ENCODE assay signal across 22 mouse cellular contexts in the genomic region with DNA sequence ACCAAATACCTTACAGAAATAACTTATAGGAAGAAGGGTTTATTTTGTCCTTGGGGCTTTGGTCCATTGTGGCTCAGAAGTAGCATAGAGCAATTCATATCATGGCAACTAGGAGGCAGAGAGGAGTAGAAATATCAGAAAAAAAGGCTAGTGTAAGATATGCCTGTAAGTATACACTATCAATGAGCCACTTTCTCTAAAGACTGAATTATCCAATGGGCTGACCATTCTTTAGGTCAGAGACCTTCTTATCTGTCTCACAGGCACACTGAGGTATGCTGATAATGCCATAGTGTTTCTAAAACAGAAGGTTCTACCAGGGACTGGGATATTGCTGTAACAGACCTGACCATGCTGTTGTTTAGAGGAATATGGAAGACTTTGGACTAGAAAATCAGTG. TPM values are rescaled to one million over a fixed set of nuclear protein-coding genes. Genes with fewer than 3 reads are reported as not detected.
A peak's percentile ranks its signal among the peaks of the same experiment; 100 is the strongest.
DNase-seq lines count a peak whose midpoint lies in the region; ATAC-seq and TF ChIP-seq lines count a peak whose summit lies in the region.
"Had no signal": no experiment of that assay in that cellular context is flagged by ENCODE, and none has a peak within 500 bp of the region (broad histone marks: within the 10 kb centered on the region; RNA-seq: fewer than 3 reads in every experiment).

No protein-coding gene starts in this region.

- TF ChIP-seq CTCF in MEL (IDR thresholded peaks at IDR 0.05 in 2 of 3, conservative IDR thresholded peaks at IDR 0.05 in 1 of 3; ENCODE audit: control insufficient read depth in 1 of 3, insufficient read depth in 1 of 3, low read depth in 2 of 3, low read length in 3 of 3, poor library complexity in 1 of 3, severe bottlenecking in 1 of 3), result peak in 1 of 3 experiments; percentile 24; a peak in 1 of 6 replicates
- TF ChIP-seq CTCF in thymus, adult 2 months (IDR thresholded peaks at IDR 0.05; ENCODE audit: borderline replicate concordance, control insufficient read depth, extremely low read depth, insufficient read depth, low read length, poor library complexity), result no peak

- peak; percentile 50 for ATAC-seq in CD4-positive, CD25-positive, alpha-beta regulatory T cell, adult 4 months
- ATAC-seq in liver, embryonic 12.5 days, result peak; percentile 89
- ATAC-seq in megakaryocyte-erythroid progenitor cell, adult 5-6 weeks (replicated peaks; ENCODE audit: low FRiP score, low TSS enrichment, poor library complexity, severe bottlenecking), result peak; percentile 85
- ATAC-seq: midbrain, embryonic 15.5 days had no signal

- no peak overlapping the region for H3K4me3 ChIP-seq in MEL (ENCODE audit: control insufficient read depth in 1 of 2, insufficient read depth in 1 of 2, low read depth in 2 of 2, low read length in 2 of 2)
- no peak overlapping the region for H3K4me3 ChIP-seq in liver, embryonic 12.5 days
- no peak overlapping the region for H3K4me3 ChIP-seq in thymus, adult 2 months (ENCODE audit: control insufficient read depth, insufficient read depth, low read length)
- H3K4me3 ChIP-seq: embryonic facial prominence, embryonic 15.5 days; hindbrain, embryonic 15.5 days; limb, embryonic 15.5 days; midbrain, embryonic 15.5 days; myocyte; neural tube, embryonic 15.5 days had no signal

- H3K36me3 ChIP-seq in MEL (ENCODE audit: control insufficient read depth in 1 of 2, insufficient read depth in 2 of 2, low read length in 2 of 2), result peaks cover 14 to 29% of the 10 kb centered on the region in 2 experiments
- peaks cover 61% of the 10 kb centered on the region for H3K36me3 ChIP-seq in liver, embryonic 12.5 days
- H3K36me3 ChIP-seq in thymus, adult 2 months (ENCODE audit: control insufficient read depth, insufficient read depth, low read length), result peaks cover 4% of the 10 kb centered on the region; the same call in 1 of the 2 replicates
- H3K36me3 ChIP-seq: embryonic facial prominence, embryonic 15.5 days; hindbrain, embryonic 15.5 days; limb, embryonic 15.5 days; midbrain, embryonic 15.5 days; neural tube, embryonic 15.5 days had no signal

- H3K9me3 ChIP-seq in MEL (replicated peaks; ENCODE audit: insufficient read depth, low read length), result no peaks in the 10 kb centered on the region
- H3K9me3 ChIP-seq in liver, embryonic 12.5 days (replicated peaks), result no peaks in the 10 kb centered on the region
- H3K9me3 ChIP-seq: embryonic facial prominence, embryonic 15.5 days; hindbrain, embryonic 15.5 days; limb, embryonic 15.5 days; midbrain, embryonic 15.5 days; neural tube, embryonic 15.5 days had no signal

- H3K9ac ChIP-seq in MEL (ENCODE audit: control insufficient read depth, low read depth, low read length, poor library complexity, severe bottlenecking), result no peak overlapping the region
- H3K9ac ChIP-seq in liver, embryonic 12.5 days, result no peak overlapping the region
- H3K9ac ChIP-seq: embryonic facial prominence, embryonic 15.5 days; hindbrain, embryonic 15.5 days; limb, embryonic 15.5 days; midbrain, embryonic 15.5 days; neural tube, embryonic 15.5 days had no signal

- peak overlapping the region; percentile 3; the same call in 1 of the 2 replicates for H3K4me2 ChIP-seq in liver, embryonic 12.5 days
- H3K4me2 ChIP-seq: embryonic facial prominence, embryonic 15.5 days; hindbrain, embryonic 15.5 days; limb, embryonic 15.5 days; midbrain, embryonic 15.5 days; neural tube, embryonic 15.5 days had no signal

- H3K27me3 ChIP-seq in MEL (ENCODE audit: control insufficient read depth in 1 of 2, insufficient read depth in 2 of 2, low read length in 2 of 2), result no peaks in the 10 kb centered on the region
- no peaks in the 10 kb centered on the region for H3K27me3 ChIP-seq in liver, embryonic 12.5 days (replicated peaks)
- no peaks in the 10 kb centered on the region for H3K27me3 ChIP-seq in thymus, adult 2 months (ENCODE audit: control insufficient read depth, insufficient read depth, low read length)
- H3K27me3 ChIP-seq: embryonic facial prominence, embryonic 15.5 days; hindbrain, embryonic 15.5 days; limb, embryonic 15.5 days; midbrain, embryonic 15.5 days; neural tube, embryonic 15.5 days had no signal

- peak; percentile 24 for DNase-seq in MEL (ENCODE audit: low read depth, low spot score)
- DNase-seq in urinary bladder, postnatal 25 days (ENCODE audit: low spot score), result no peak
- no peak for DNase-seq in thymus, adult 2 months
- DNase-seq in adrenal gland, adult 18-20 months (ENCODE audit: low spot score in 2 of 2), result no peak
- DNase-seq: adrenal gland, postnatal 10 days; cerebellum, postnatal 10 days; embryo, embryonic 11 days; heart, postnatal 4 days; kidney, adult 2 months; kidney, postnatal 25 days; lung, postnatal 10 days; right cerebral cortex, postnatal 25 days had no signal

- peaks cover 2 to 17% of the 10 kb centered on the region in 2 experiments; a peak in 2 of 4 replicates for H3K4me1 ChIP-seq in MEL (ENCODE audit: control insufficient read depth in 1 of 2, insufficient read depth in 2 of 2, low read length in 2 of 2)
- H3K4me1 ChIP-seq in liver, embryonic 12.5 days, result peaks cover 41% of the 10 kb centered on the region
- H3K4me1 ChIP-seq in thymus, adult 2 months (replicated peaks; ENCODE audit: control insufficient read depth, insufficient read depth, low read length), result no peaks in the 10 kb centered on the region
- H3K4me1 ChIP-seq: embryonic facial prominence, embryonic 15.5 days; hindbrain, embryonic 15.5 days; limb, embryonic 15.5 days; midbrain, embryonic 15.5 days; neural tube, embryonic 15.5 days had no signal

- no peak for TF ChIP-seq POLR2A in MEL (IDR thresholded peaks at IDR 0.05; ENCODE audit: control insufficient read depth in 1 of 2, insufficient read depth in 1 of 2, low read depth in 1 of 2, low read length in 2 of 2, poor library complexity in 1 of 2)
- no peak for TF ChIP-seq POLR2A in thymus, adult 2 months (IDR thresholded peaks at IDR 0.05; ENCODE audit: control insufficient read depth, extremely low read depth, insufficient read depth, low read length, poor library complexity)

- peaks cover 5% of the 10 kb centered on the region; the same call in 1 of the 2 replicates for H3K79me2 ChIP-seq in MEL (ENCODE audit: control insufficient read depth, insufficient read depth, low read length, poor library complexity)

- H3K27ac ChIP-seq in MEL (ENCODE audit: control insufficient read depth, low read depth, low read length), result no peak overlapping the region
- peak overlapping the region; percentile 47; the same call in 1 of the 2 replicates for H3K27ac ChIP-seq in liver, embryonic 12.5 days
- H3K27ac ChIP-seq in thymus, adult 2 months (ENCODE audit: control insufficient read depth, insufficient read depth, low read length), result no peak overlapping the region
- H3K27ac ChIP-seq: embryonic facial prominence, embryonic 15.5 days; hindbrain, embryonic 15.5 days; limb, embryonic 15.5 days; midbrain, embryonic 15.5 days; neural tube, embryonic 15.5 days; stomach, postnatal 0 days had no signal

- TF ChIP-seq EP300 in MEL (IDR thresholded peaks at IDR 0.05; ENCODE audit: low read depth in 1 of 2, low read length in 2 of 2), result peak in 1 of 2 experiments; percentile 29; a peak in 1 of 4 replicates

- TF ChIP-seq RAD21 in MEL (IDR thresholded peaks at IDR 0.05; ENCODE audit: low read depth, low read length), result no peak

TF ChIP-seq in MEL, 35 proteins besides CTCF, POLR2A, EP300 and RAD21:
- no peak for TF ChIP-seq ELF1 (IDR thresholded peaks at IDR 0.05; ENCODE audit: low read depth, low read length)
- TF ChIP-seq TCF12 (IDR thresholded peaks at IDR 0.05; ENCODE audit: low read depth, low read length), result peak; percentile 48
- TF ChIP-seq GATA1 (IDR thresholded peaks at IDR 0.05; ENCODE audit: low read depth, low read length), result peak; percentile 58
- TF ChIP-seq POLR2AphosphoS5 (IDR thresholded peaks at IDR 0.05; ENCODE audit: borderline replicate concordance, low read depth, low read length), result no peak
- no peak for TF ChIP-seq NELFE (IDR thresholded peaks at IDR 0.05; ENCODE audit: low read depth, low read length)
- TF ChIP-seq SMC3 (IDR thresholded peaks at IDR 0.05; ENCODE audit: low read depth, low read length), result 0 out of 2 replicates have a peak, but pooled peaks have one; percentile 13
- peak; percentile 39; the same call in 1 of the 2 replicates for TF ChIP-seq ZNF384 (IDR thresholded peaks at IDR 0.05; ENCODE audit: low read depth, low read length)
- TF ChIP-seq UBTF (IDR thresholded peaks at IDR 0.05; ENCODE audit: borderline replicate concordance, insufficient read depth, low read depth, low read length), result no peak
- no peak for TF ChIP-seq JUND (IDR thresholded peaks at IDR 0.05; ENCODE audit: low read depth, low read length)
- TF ChIP-seq MXI1 (IDR thresholded peaks at IDR 0.05; ENCODE audit: low read depth, low read length), result no peak

RNA-seq across cellular contexts. Expression of a gene that starts 32.2 kb away (rescaled TPM):
- under 1 TPM; 0.42 to 0.47 TPM for polyA plus RNA-seq in CD4-positive, CD25-positive, alpha-beta regulatory T cell, adult 4 months (2017; shearing (Covaris generic))
- total RNA-seq in MEL (2012; rRNA removed), result 10.9 and 12.8 TPM in 2 replicates
- polyA plus RNA-seq in MEL (2012; ENCODE audit: insufficient read depth in 1 of 2, insufficient read length in 2 of 2, low read depth in 1 of 2, low replicate concordance in 2 of 2, missing spikeins in 1 of 2), result 1 to 10 TPM in 1 of 2 experiments, not detected in 1; 8.1 TPM
- polyA plus RNA-seq in liver, embryonic 12.5 days (2016; fragmentation: Nextera tagmentation; extraction: Ambion mirVana), result 3.3 and 3.4 TPM in 2 replicates
- 31.7 and 32.1 TPM in 2 replicates for total RNA-seq in megakaryocyte-erythroid progenitor cell, adult 5-6 weeks (2014; fragmentation: Nextera tagmentation)
- 13.8 and 18.9 TPM in 2 replicates for total RNA-seq in megakaryocyte-erythroid progenitor cell, adult 5-6 weeks (2017)
- polyA plus RNA-seq in thymus, adult 2 months (2012; rRNA removed), result 9.8 and 14.4 TPM in 2 replicates
- total RNA-seq in adrenal gland, adult 18-20 months (2021), result under 1 TPM; 0.45 to 0.56 TPM
